Mouse (Mus musculus) megakaryocyte-erythroid progenitor cell, adult 5-6 weeks (primary cell): Measurements from ENCODE around the gene Usp13. TPM values are rescaled to one million over a fixed set of nuclear protein-coding genes. Genes with fewer than 3 reads are reported as not detected.

Source experiments
- ATAC-seq: replicated peaks from 2 replicates; pipeline ENCODE4 v1.8.0; 2016; ENCODE audit warnings: mild to moderate bottlenecking, inconsistent platforms; ENCODE audit not compliant: severe bottlenecking, poor library complexity, low FRiP score, low TSS enrichment
- total RNA-seq, 2 experiments: library from RNA; stranded (forward) in 1 of 2; stranded (reverse) in 1 of 2; fragments of 200-1000, 215-1000 nt in 1 of 2; fragments of >200 nt in 1 of 2; fragmentation: Nextera tagmentation in 1 of 2; gene quantifications; 2 replicates each; pipeline ENCODE4 v1.2.3; 2014 to 2017

The Usp13 gene
- not detected in 2 replicates for total RNA-seq (2014; fragmentation: Nextera tagmentation)
- not detected in 2 replicates for total RNA-seq (2017)

DNA sequence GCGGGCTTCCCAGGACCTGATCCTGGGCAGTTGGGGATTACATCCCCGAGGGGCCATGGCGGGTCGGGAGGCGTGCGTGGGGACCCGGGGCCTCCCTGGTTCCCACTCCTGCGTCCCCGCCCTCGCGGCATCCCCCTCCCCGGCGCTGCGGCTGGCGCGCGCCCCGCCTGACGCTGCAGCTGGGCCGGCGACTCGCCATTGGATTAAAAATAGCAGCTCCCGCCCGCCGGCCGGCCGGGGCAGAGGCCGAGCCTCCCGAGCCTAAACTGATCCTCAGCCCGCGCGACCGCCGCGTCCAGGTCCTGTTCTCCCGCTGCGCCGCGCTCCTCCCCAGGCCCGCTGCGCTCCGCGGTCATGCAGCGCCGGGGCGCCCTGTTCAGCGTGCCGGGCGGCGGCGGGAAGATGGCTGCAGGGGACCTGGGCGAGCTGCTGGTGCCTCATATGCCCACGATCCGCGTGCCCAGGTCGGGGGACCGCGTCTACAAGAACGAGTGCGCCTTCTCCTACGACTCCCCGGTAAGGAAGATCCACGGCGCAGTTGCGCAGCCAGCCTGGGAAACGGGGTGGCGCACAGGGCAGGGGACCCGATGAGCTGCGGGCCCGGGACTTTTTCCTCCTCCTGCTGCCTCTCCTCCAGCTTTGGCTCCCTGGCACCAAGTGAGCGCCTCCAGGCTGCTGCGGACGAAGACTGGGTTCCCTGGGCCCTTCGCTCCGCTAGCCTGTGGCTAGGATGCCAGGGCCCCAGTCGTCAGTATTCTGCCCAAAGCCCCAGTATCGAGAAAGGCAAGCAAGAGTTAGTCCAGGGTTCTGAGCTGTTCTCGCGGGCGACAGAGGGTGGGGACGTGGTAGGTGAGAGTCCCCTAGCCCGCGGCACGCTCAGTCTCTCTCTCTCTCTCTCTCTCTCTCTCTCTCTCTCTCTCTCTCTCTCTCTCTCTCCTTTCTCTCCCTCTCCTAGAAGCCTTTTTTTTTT lies at the start of gene Usp13:
TSS of gene Usp13 (plus strand) at position 190 of the 970 bp plus-strand sequence.
- ATAC-seq, result no peak

DNA sequence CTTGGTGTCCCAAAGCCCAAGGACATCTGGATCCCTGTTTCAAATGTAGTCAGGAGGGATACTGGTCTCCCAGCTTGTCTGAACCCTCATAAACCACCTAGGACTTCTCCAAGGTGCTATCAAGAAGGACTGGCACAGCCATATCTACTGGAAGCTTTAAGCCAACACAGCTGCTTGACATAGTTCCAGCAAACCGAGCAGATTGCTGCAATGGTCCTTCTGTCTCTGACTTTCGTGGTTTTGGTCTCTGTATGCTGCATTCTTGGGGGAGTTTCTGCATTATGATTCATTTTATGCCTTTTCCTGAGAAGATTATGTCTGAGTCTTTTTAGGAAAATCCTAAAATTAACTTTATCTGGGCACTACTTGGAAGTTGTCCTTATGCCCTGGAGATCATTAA lies 46.6 kb upstream of the Usp13 start:
- no peak for ATAC-seq

DNA sequence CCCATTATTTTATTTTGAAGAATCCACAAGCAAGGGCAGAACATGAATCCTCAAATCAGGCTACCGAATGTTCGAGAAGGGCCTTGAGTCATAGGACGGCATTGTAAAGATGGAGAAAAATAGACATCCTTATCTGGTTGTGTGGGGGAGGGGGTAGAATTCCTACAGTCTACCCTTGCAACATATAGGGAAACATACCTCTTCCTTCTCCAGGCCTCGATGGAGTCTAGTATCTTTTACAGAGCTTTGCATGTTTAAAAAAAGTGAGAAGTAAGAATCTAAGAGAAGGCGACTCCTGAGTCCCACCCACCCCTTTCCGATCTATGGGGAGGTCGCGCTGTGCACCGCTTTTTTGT lies 367 bp upstream of the Usp13 start:
- ATAC-seq, result no peak

DNA sequence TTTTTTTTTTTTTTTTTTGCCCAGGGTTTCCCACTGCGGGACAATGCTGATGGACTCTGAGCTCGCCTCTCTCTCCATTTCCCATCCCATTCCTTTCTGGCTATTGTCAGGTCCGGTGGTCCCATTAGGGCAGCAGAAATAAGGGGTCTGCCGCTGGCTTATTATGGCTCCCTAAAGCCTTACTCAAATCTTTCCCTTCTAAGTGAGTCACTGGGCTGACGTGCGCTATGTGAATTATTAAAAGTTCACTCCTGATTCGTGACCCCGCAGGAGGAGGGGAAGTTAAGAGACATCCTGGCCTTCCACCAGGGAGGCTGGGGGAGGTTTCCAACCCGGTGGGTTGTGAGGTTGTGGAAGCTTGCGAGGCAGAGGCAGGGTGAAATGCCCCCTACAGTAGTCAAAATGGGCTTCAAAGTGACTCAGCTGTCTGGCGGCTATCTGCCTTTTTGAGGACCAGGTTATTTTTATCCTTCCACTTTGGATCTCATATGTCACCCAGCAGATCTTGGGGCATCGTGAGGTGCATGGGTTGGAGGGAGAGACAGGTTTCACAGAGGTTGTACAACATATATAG lies 1.1 kb downstream of the Usp13 start:
- ATAC-seq, result no peak

DNA sequence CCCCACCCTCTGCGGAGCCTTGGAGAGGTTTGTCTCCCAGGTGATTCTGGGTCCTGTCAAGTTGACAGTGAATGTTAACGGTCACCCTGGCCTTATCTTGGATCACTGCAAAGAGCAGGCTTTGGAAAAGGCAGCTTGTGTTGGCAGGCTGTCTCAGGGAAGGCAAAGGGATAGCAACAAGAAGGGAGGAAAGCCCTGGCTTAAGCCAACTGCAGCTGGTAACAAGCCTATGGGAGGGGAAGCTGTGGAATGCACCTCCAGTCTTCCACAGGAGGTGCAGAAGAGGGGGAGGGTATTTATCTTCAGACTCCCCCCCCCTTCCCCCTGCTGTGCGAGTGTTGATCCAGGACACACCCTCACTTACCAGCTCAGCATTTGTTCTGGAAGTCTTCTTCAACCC lies 5.3 kb downstream of the Usp13 start:
- no peak for ATAC-seq

DNA sequence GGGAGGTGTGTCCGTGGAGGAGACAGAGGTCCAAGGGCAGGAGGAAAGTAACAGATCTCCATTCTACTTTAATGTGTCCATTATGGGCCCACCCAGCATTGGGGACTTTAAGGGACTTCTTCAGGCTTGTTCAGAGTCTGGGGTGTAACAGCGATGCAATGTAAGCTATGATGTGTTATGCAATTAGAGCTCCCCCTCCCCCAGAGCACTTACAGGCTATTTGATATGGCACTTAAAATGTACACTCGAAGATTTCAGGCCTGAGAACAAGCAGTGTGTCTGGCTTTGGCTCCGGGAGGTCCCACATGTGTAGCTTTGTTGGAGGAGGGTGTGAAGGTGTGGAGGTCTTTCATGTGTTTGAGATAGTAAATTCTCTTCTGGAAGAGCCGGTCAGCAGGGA lies 7.6 kb downstream of the Usp13 start:
- ATAC-seq, result no peak

DNA sequence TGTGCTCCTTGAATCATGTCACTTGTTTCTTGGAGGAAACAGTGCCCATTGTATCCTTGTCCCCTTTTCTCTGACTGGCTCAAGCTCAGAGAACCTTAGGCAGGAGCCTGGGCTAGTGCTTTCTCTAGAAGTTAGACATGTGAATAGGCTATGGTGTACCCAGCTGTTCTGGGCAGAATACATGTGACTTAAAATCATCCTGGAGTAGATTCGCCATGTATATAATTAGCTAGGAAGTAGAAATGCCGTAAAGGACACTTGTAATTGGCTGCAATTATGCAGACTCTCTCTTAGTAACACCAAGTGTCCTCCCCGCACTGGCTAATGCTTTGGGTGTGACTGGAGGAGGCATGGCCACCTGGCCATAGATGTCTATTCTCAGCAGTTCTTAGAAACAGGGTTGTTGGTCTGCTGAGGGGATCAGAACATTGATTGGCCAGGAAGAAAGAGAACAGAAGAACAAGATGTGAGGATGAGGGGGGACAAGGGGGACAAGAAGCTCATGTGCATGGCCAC lies 8.7 kb downstream of the Usp13 start:
- no peak for ATAC-seq

DNA sequence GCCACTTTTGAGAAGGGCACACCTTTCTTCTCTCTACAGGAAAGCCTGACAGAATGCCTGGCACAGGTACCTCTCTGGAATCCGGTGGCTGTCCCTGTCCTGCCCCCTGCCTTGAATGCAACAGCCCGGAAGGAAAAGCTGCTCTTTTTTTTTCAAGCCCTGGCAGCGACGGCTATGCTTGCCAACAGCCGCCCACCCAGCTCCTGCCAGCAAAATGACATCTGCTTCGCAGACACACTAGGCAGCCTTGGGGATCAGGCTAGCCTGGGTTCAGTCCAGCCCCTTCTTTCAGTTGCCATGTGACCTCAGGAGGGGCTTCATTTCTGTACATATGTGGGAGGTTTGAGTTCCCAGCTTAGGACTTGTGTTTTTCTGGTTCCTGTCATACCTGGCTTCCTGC lies 9.4 kb downstream of the Usp13 start:
- ATAC-seq, result no peak

DNA sequence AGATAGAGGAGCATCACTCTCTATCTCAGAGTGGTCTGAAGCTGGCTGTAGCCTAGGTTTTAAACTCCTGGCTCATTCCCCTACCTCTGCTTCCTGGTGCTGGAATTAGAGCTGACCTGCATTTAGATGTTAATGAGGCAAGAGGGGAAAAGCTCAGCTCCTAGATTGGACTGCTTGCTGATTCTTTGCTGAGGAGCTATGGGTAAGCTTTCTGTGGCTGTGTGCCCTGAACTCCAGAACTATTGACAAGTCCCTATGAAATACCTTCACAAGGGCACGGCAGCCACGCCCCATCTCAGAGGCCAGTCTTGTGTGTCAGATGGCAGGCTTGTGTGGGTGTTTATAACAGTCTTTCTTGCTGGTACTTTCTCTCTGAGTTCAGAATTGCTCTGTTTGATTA lies 16.5 kb downstream of the Usp13 start:
- no peak for ATAC-seq

DNA sequence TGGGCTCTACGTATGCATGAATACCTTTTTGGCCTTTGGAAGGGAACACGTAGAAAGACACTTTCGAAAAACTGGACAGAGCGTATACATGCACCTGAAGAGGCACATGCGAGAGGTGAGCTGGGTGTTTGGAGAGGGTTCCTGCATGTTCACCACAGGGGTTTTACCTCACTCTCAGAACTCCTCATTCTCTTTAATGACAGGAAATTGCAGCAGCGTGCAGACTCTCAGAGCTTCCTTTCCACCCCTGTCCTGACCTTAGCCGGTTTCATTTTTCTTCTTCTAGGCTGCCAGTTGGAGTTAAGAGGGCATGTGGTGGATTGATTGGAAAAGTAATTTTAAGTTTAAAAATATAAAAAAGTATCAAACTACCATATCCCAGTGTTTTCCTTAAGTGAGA lies 20.5 kb downstream of the Usp13 start:
- no peak for ATAC-seq

DNA sequence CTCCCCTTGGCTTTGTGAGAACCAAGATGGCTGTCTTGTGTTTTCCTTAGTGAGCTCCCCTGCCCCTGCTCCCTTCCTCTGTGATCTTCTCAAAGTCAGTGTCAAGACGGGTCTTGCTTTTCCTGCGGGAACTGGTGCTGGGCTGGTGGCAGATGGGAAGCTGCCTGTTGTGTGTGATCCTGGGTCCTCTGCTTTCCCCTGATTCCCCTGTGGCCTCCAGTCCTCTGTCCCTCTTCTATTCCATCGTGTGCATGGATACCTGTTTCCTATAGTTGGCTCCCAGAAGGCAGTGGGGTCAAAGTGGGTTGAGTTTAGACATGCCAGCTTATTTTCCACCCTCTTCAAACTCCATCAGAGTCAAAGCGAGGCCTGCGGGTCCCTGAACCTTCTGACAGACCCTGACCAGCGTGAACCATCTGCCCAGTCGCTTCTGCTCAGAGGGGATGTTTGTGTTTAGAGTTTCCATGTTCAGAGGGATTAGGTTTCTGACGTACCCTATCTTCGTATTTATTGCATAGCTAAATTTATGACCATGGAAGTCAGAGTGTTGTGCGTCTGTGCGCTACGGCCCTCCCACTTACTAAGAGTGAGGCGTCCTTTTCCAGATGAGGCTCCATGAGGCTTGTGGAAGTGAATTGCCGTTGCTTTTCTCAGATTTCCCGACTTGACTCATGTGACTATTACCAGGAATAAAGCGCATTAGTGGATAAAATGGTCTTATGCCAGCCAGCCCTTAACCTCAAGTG lies 39.2 kb downstream of the Usp13 start:
- ATAC-seq, result no peak

DNA sequence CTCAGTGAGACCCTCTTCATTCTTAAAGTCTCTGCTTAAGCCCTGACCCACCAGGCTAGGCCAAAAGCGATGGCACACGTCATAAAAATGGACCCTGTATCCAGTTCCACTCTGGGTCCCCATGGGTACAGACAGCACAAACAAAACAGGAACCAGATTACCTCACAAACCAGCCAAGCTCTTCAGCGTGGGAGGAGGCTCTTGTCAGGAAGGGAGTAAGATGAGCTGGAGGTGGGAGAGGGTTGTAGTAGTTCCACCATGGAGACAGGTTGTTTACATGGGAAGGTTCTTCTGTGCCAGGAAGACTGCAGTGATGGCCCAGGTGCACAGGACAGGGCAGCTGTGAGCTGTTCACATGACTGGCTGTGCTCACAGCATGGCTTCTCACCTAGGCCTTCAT lies 53.7 kb downstream of the Usp13 start:
- ATAC-seq, result no peak

DNA sequence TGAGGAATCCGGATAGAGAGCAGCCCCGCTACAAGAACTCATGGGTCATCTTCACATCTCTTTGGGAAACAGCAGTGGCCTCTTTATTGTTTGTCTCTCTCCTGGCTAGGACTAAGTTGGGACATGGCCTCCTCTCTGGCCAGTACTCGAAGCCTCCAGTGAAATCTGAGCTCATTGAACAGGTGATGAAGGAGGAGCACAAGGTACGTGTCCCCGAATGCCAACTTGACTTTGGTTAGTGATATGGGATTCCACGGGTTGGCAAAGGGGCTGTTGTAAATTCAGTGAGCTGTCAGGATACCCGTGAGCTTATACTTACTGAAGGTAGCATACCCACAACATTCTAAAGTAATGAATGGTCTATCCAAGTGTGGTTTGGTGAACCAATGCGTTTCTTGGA lies 69.0 kb downstream of the Usp13 start:
- no peak for ATAC-seq

DNA sequence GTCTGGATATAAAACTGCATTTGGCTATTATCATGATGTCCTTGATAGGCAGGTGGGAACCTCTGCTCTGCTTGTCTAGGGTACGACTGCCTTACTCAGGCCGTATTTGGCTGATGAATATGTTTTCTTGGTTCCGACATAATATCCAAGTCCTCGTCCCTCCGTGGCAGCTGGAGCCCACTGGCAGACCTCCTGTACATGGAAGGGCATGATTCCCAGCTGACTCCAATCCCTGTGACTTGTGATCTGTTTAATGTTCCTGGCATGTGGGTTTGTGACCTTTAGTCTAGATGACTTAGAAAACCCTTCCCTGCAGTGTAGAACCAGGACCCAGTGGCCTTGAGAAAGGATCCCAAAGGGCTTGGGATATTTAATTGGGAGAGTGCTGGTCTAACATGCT lies 71.5 kb downstream of the Usp13 start:
- no peak for ATAC-seq

DNA sequence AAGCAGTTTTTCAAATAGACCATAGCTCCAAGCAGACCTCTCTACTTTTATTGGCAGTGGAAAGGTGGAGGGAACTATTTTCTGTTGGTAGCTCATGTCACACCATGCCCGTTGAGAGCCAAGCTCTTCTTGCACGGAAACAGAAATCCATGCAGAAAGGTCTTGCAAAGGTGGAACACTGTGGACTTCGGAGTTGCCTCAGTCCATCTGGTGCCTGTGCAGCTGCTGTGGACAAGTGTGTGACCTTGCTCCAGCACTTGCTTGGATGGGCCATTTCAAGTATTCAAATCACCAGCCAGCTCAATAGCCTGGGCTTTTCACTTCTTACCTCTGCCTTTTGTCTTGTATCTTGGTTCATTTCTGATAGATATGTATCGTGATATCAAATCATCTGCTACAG lies 72.8 kb downstream of the Usp13 start:
- ATAC-seq, result no peak

DNA sequence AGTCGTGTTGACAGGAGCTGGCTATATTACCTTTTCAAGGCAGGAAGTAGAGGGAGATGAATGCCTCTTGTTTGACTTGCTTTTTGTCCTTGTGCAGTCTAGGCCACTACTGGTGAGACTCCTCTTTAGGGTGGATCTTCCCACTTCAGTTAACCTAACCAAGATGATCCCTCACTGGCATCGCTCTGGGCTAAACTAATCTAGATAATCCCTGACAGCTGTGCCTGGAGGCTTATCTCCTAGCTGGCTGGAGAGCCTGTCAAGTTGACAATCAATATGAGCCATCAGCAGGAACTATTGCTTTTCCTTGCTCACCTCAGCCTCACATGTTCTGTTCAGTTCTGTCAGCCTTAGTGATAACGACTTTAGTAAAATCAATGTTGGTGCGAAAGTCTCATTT lies 86.1 kb downstream of the Usp13 start:
- no peak for ATAC-seq

DNA sequence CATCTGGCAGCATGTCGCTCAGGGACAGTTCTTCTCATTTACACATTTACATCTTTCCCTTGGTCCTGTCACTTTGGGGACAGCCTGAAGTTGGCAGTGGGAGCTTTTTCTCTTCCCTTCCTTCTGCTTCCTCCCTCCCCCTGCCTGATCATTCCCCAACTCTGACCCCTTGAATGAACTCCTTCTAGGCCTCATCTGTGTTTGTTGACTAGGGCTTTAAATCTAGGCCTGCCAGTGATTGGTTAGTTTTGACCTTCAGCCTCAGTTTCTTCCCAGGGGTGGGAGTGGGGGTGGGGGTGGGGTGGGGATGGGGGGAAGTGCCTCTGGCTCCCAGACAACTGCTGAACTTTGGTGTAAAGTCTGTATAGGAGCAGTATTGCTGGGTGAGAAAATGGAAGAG lies 87.3 kb downstream of the Usp13 start:
- no peak for ATAC-seq

DNA sequence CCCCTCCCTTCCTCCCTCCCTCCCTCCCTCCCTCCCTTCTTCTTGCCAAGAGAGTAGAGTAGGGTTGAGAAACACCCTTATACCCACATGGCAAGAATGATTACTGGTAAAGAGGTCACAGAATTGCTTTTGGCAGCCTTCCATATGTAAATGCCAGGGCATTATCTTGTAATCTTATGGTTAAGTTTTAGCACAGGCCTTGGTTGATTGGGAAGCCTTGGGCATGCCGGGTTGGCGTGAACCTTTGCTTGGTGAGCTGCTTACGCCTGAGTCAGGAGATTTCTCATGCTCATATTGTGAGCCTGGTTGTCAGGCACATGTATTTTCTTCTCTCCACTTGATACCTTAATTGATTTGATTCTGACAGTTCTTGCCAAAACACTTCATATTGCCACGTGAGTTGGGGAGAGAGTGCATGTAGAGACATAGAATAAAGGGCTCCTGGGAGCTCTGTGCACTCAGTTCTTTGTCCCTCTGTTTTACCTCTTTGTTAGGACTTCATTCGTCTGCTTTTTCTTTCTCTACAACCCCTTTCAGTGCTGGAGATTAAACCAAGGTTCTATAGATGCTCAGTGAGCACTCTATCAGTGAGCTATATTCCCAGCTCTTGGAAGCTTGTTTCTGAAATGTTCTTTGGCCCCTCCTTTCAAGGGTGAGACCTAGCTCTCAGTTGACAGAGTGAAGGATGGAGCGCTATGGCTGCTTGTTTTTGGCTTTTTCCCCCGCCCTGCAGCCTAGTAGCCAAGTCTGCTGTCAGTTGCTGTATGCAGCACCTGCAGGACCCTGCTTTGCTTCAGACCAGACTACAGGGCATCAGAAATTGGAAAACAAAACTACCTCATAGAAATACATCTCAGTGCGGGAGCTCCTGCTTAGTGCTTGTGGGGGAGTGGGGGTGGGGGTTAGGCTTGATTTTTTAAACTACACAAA lies 88.8 kb downstream of the Usp13 start:
- ATAC-seq, result no peak

DNA sequence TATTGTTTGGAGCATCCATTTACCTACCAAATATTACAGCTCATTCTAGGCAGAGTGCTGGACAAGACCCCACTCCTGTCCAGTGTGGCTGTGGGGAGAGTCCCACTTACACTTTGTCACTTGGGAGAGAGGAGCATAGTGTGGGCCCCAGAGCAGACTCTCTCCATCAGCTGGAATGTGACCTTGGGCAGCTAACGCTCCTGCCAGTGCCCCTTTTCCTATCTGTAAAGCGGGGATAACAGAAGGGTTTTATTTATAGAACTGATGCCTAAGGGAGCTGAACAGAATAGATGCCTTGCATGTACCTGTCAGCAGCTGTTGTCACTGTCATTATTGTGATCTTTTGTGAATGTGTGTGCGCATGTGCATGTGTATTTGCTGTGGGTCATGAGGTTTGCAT lies 91.1 kb downstream of the Usp13 start:
- no peak for ATAC-seq
